Mouse (Mus musculus) myocyte (in vitro differentiated cells): ENCODE results near the gene Kcnq1.

Experiments used
- CEBPB ChIP-seq: IDR thresholded peaks from 2 replicates; pipeline ENCODE4 v1.6.1; 2011; ENCODE audit warnings: mild to moderate bottlenecking, moderate library complexity; ENCODE audit not compliant: poor library complexity, insufficient read depth, severe bottlenecking
- E2F4 ChIP-seq: IDR thresholded peaks from one replicate; pipeline ENCODE4 v1.6.1; 2011; ENCODE audit warnings: mild to moderate bottlenecking, control low read depth, moderate library complexity; ENCODE audit not compliant: insufficient read depth
- MAX ChIP-seq: IDR thresholded peaks from one replicate; pipeline ENCODE4 v1.6.1; 2011; ENCODE audit warnings: low read depth, mild to moderate bottlenecking, control low read depth
- MYOD1 ChIP-seq, 3 experiments: IDR thresholded peaks; one replicate each; pipeline ENCODE4 v1.6.1; 2011; ENCODE audit warnings: control low read depth in 2 of 3, low read depth in 2 of 3, mild to moderate bottlenecking in 2 of 3, moderate library complexity in 1 of 3; ENCODE audit not compliant: insufficient read length in 2 of 3, control insufficient read depth in 1 of 3
- MYOG ChIP-seq, 3 experiments: IDR thresholded peaks; one replicate each; pipeline ENCODE4 v1.6.1; 2011; ENCODE audit warnings: control low read depth in 2 of 3, low read depth in 2 of 3, mild to moderate bottlenecking in 2 of 3; ENCODE audit not compliant: insufficient read length in 2 of 3, control insufficient read depth in 1 of 3, insufficient read depth in 1 of 3
- POLR2A ChIP-seq: IDR thresholded peaks from one replicate; pipeline ENCODE4 v1.6.1; 2011; ENCODE audit warnings: low read depth, mild to moderate bottlenecking, control low read depth, moderate library complexity; ENCODE audit not compliant: insufficient read length
- POLR2AphosphoS2 ChIP-seq: IDR thresholded peaks from one replicate; pipeline ENCODE4 v1.6.1; 2011; ENCODE audit warnings: low read depth, control low read depth; ENCODE audit not compliant: insufficient read length
- TCF12 ChIP-seq: IDR thresholded peaks from one replicate; pipeline ENCODE4 v1.6.1; 2011; ENCODE audit warnings: mild to moderate bottlenecking, control low read depth; ENCODE audit not compliant: poor library complexity, insufficient read depth, severe bottlenecking
- TCF3 ChIP-seq: IDR thresholded peaks from one replicate; pipeline ENCODE4 v1.6.1; 2011; ENCODE audit warnings: low read depth, control low read depth; ENCODE audit not compliant: insufficient read length
- USF1 ChIP-seq: IDR thresholded peaks from one replicate; pipeline ENCODE4 v1.6.1; 2011; ENCODE audit warnings: low read depth, mild to moderate bottlenecking, control low read depth, moderate library complexity

DNA sequence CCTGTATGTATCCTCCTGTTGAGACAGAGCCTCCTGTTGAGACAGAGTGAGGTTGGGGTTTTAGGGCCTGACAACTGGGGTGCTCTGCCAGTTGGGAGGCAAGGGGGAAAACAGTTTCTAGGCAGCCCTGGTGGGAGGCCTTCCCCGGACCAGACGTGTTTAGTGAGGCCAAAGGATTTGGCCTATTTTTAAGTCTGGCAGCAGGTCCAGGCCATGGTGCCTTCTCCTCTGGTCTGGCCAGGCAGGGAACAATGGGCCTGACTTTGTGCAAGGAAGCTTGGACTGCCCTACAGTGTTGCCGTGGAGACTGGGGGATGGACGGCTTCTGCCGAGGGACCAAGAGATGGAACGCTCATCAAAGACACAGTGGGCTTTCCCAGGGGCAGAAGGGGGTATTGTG, 41.9 kb upstream of the Kcnq1 start:
- peak; percentile 21 for TF ChIP-seq POLR2A
- no peak for TF ChIP-seq POLR2AphosphoS2
- no peak for TF ChIP-seq E2F4
- TF ChIP-seq TCF12, result no peak
- TF ChIP-seq MAX, result no peak
- no peak for TF ChIP-seq TCF3
- TF ChIP-seq MYOD1 (IDR thresholded peaks at IDR 0.05; ENCODE audit: control insufficient read depth in 1 of 3, insufficient read length in 2 of 3, low read depth in 2 of 3), result no peak
- TF ChIP-seq MYOG (IDR thresholded peaks at IDR 0.05; ENCODE audit: control insufficient read depth in 1 of 3, insufficient read depth in 1 of 3, insufficient read length in 2 of 3, low read depth in 2 of 3), result no peak
- no peak for TF ChIP-seq USF1
- no peak for TF ChIP-seq CEBPB
